Mouse (Mus musculus) limb, embryonic 14.5 days (tissue): ENCODE results near the gene Cgref1. TPM values are rescaled to one million over a fixed set of nuclear protein-coding genes. Genes with fewer than 3 reads are reported as not detected.
A peak's percentile ranks its signal among the peaks of the same experiment; 100 is the strongest.

Experiments
- ATAC-seq: fragments of 200-750 bp; cut with Nextera tagmentation; 2 replicates; pipeline ENCODE4 v1.8.0; 2017; ENCODE audit warnings: low read depth, moderate number of reproducible peaks, moderate TSS enrichment; ENCODE audit not compliant: low FRiP score
- DNase-seq: peaks from one replicate; pipeline ENCODE4 v3.0.0-alpha.2; 2015; ENCODE audit warnings: low spot score
- H3K27ac ChIP-seq: fragments of 300-500 bp; sonication (generic); replicated peaks from 2 replicates; pipeline ENCODE4 v1.5.1; 2014; ENCODE audit warnings: low read depth, mild to moderate bottlenecking, low read length, moderate library complexity, mixed read lengths
- H3K27me3 ChIP-seq: fragments of 300-500 bp; sonication (generic); 2 replicates; pipeline ENCODE4 v1.6.1; 2014; ENCODE audit warnings: low read length, mixed read lengths; ENCODE audit not compliant: control insufficient read depth, insufficient read depth
- H3K36me3 ChIP-seq: fragments of 300-500 bp; sonication (generic); 2 replicates; pipeline ENCODE4 v1.6.1; 2014; ENCODE audit warnings: mild to moderate bottlenecking, low read length, moderate library complexity, mixed read lengths; ENCODE audit not compliant: control insufficient read depth, insufficient read depth
- H3K4me1 ChIP-seq: fragments of 300-500 bp; sonication (generic); 2 replicates; pipeline ENCODE4 v1.6.1; 2014; ENCODE audit warnings: antibody characterized with exemption, low read length, mixed read lengths; ENCODE audit not compliant: control insufficient read depth, insufficient read depth
- H3K4me2 ChIP-seq: fragments of 300-500 bp; sonication (generic); replicated peaks from 2 replicates; pipeline ENCODE4 v1.6.1; 2014; ENCODE audit warnings: low read depth, mild to moderate bottlenecking, low read length, moderate library complexity; ENCODE audit not compliant: severe bottlenecking
- H3K4me3 ChIP-seq: fragments of 300-500 bp; sonication (generic); replicated peaks from 2 replicates; pipeline ENCODE4 v1.5.1; 2014; ENCODE audit warnings: low read length
- H3K9ac ChIP-seq: fragments of 300-500 bp; sonication (generic); 2 replicates; pipeline ENCODE4 v1.6.1; 2014; ENCODE audit warnings: mild to moderate bottlenecking, low read depth, low read length, moderate library complexity; ENCODE audit not compliant: severe bottlenecking
- H3K9me3 ChIP-seq: fragments of 300-500 bp; sonication (generic); 2 replicates; pipeline ENCODE4 v1.6.1; 2016; ENCODE audit warnings: low read length; ENCODE audit not compliant: control insufficient read depth
- POLR2A ChIP-seq: fragments of 200-500 bp; IDR thresholded peaks from 2 replicates; pipeline ENCODE4 v1.8.0; 2012; ENCODE audit warnings: inconsistent platforms, mild to moderate bottlenecking, moderate library complexity, borderline replicate concordance; ENCODE audit not compliant: insufficient read depth, insufficient read length; ENCODE audit errors: extremely low read depth
- WGBS: fragments of 180-500 bp; shearing (Covaris S2); extraction: QIAGEN DNeasy Blood & Tissue Kit; methylation state at CpG from one replicate; pipeline ENCODE4 v1.1.7; 2014; 5-methylcytosine and 5-hydroxymethylcytosine counted together
- polyA plus RNA-seq, 2 experiments: library from polyadenylated mRNA; depleted of rRNA in 1 of 2; stranded (reverse) in 1 of 2; unstranded in 1 of 2; fragments of >200 nt; fragmentation: Nextera tagmentation in 1 of 2; extraction: Ambion mirVana in 1 of 2; gene quantifications; 2 replicates each; pipeline versions ENCODE4 v1.2.1 to v1.2.3; 2012 to 2014

Cgref1 gene
- polyA plus RNA-seq, 2 experiments, result 20.9 to 21.5 TPM

- Histone ChIP-seq H3K36me3 (peaks cover 21% of the 10 kb centered on the region), H3K4me3 (peak overlapping the region; percentile 88; the same call in 1 of the 2 replicates), H3K27ac (0 out of 2 replicates have a peak overlapping the region, but pooled peaks have one; percentile 53), H3K4me2 (peak overlapping the region; percentile 55; the same call in 1 of the 2 replicates), H3K9me3 (no peaks in the 10 kb centered on the region), H3K9ac (peak overlapping the region; percentile 87; the same call in 1 of the 2 replicates), H3K4me1 (peaks cover 19% of the 10 kb centered on the region), H3K27me3 (no peaks in the 10 kb centered on the region)
- TF ChIP-seq POLR2A, result no peak
- ATAC-seq, result no peak
- 91% methylated on average over 2 of the region's 2 CpGs for WGBS
- DNase-seq, result no peak
Observed at GRCm38 (mm10) chr5:30960814-30961213, 15.4 kb upstream of the Cgref1 start.

DNA sequence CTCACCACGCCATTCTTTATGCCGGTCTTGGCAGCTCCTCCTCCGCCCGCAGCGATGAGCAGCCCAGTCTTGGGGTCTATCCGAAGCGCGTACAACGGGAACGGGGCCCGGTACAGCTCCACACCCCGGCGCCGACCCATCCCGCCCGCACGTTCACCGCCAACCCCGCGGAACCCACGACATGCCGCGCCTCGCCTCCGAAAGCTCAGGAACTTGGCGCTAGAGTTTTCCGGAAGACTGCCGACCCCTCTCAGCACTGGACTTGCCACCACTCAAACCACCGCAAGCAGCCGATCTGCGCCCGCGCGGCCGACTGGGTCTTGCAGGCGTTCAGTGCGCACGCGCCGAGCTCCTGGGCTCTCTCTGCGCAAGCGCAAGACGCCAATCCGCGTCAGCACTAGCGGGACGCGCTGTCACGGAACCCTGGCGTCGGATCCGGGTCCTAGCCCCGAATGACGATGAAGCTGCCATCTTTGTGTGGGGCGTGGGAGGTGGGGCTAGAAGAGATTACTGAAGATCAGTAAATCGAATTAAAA, 14.6 kb upstream of the Cgref1 start, which contains the start of gene Preb:
TSS of gene Preb (minus strand) at position 396 of the 536 bp plus-strand sequence.
- Histone ChIP-seq H3K9me3 (no peaks in the 10 kb centered on the region), H3K27me3 (no peaks in the 10 kb centered on the region), H3K4me1 (peaks cover 19% of the 10 kb centered on the region), H3K4me3 (peak within 1 kb of the TSS; percentile 88), H3K4me2 (peak within 1 kb of the TSS; percentile 86), H3K9ac (peak within 1 kb of the TSS; percentile 87), H3K27ac (peak within 1 kb of the TSS; percentile 83), H3K36me3 (peaks cover 29% of the 10 kb centered on the region)
- 0 out of 2 replicates have a peak, but pooled peaks have one; percentile 54 for TF ChIP-seq POLR2A
- ATAC-seq (peak; percentile 96), DNase-seq (peak; percentile 96)
- WGBS, result 3% methylated on average over 53 of the region's 56 CpGs

GRCm38 (mm10) chr5:30959198-30959854, 13.9 kb upstream of the Cgref1 start:
- Histone ChIP-seq H3K27me3 (no peaks in the 10 kb centered on the region), H3K9ac (peak overlapping the region; percentile 87), H3K9me3 (no peaks in the 10 kb centered on the region), H3K36me3 (peaks cover 36% of the 10 kb centered on the region), H3K4me2 (peak overlapping the region; percentile 86), H3K27ac (peak overlapping the region; percentile 83), H3K4me1 (peaks cover 19% of the 10 kb centered on the region), H3K4me3 (peak overlapping the region; percentile 88)
- TF ChIP-seq POLR2A, result no peak
- DNase-seq, result no peak
- ATAC-seq, result no peak
- 37% methylated on average over 19 of the region's 19 CpGs for WGBS

DNA sequence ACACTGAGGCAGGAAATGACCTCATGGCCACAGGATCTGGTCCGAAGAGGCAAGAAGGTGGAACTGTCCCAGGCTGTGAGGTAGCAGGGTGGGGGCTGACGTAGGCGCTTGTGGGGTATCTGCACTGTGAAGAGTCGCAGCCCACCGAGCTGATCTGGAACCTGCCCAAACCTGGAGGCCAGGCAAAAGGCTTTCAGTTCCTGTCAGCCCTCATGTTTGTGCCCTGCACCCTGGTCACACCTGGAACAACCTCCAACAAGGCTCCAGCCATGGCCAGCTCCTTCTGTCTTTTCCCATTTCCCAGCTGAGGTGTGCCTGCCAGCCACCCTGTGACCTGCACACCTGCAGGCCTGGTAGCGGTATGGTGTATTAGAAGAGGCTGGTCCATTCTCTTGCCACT, 12.5 kb upstream of the Cgref1 start:
- no peak overlapping the region for H3K4me3 ChIP-seq
- WGBS, result 90% methylated on average over 6 of the region's 6 CpGs

GRCm38 (mm10) chr5:30955751-30956150, 10.4 kb upstream of the Cgref1 start:
- Histone ChIP-seq H3K4me2 (no peak overlapping the region), H3K9ac (no peak overlapping the region), H3K27ac (no peak overlapping the region), H3K36me3 (peaks cover 58% of the 10 kb centered on the region), H3K4me3 (no peak overlapping the region), H3K4me1 (peaks cover 21% of the 10 kb centered on the region), H3K9me3 (no peaks in the 10 kb centered on the region), H3K27me3 (no peaks in the 10 kb centered on the region)
- DNase-seq (no peak), ATAC-seq (no peak)
- TF ChIP-seq POLR2A, result no peak
- 91% methylated on average over 6 of the region's 6 CpGs for WGBS

More for the DNA sequence above, 12.5 kb upstream of the Cgref1 start:
- TF ChIP-seq POLR2A, result no peak
- no peak overlapping the region for H3K27ac ChIP-seq
- H3K9ac ChIP-seq, result no peak overlapping the region
- DNase-seq (no peak), ATAC-seq (no peak)
- peaks cover 19% of the 10 kb centered on the region for H3K4me1 ChIP-seq
- no peaks in the 10 kb centered on the region for H3K27me3 ChIP-seq
- H3K9me3 ChIP-seq, result no peaks in the 10 kb centered on the region
- 0 out of 2 replicates have a peak overlapping the region, but pooled peaks have one; percentile 7 for H3K4me2 ChIP-seq
- H3K36me3 ChIP-seq, result peaks cover 50% of the 10 kb centered on the region
